Mouse (Mus musculus) forebrain, embryonic 16.5 days (tissue): ENCODE data around the gene Scgb1b10. TPM values are rescaled to one million over a fixed set of nuclear protein-coding genes. Genes with fewer than 3 reads are reported as not detected.
"Not testable (repeated sequence)": the region's sequence is repeated elsewhere in the genome, so short reads cannot be mapped to it uniquely, and the experiment has no call there.

Source experiments
- ATAC-seq: fragments of 200-750 bp; cut with Nextera tagmentation; 2 replicates; pipeline ENCODE4 v1.8.0; 2017; ENCODE audit warnings: mild to moderate bottlenecking, moderate library complexity
- H3K27ac ChIP-seq: fragments of 300-500 bp; sonication (generic); 2 replicates; pipeline ENCODE4 v1.5.1; 2014; ENCODE audit warnings: low read length, control low read depth
- H3K27me3 ChIP-seq: fragments of 300-500 bp; sonication (generic); replicated peaks from 2 replicates; pipeline ENCODE4 v1.6.1; 2014; ENCODE audit warnings: low read length; ENCODE audit not compliant: control insufficient read depth, insufficient read depth
- H3K36me3 ChIP-seq: fragments of 300-500 bp; sonication (generic); 2 replicates; pipeline ENCODE4 v1.6.1; 2014; ENCODE audit not compliant: control insufficient read depth, insufficient read depth
- H3K4me1 ChIP-seq: fragments of 300-500 bp; sonication (generic); replicated peaks from 2 replicates; pipeline ENCODE4 v1.6.1; 2014; ENCODE audit warnings: low read length; ENCODE audit not compliant: control insufficient read depth, insufficient read depth
- H3K4me2 ChIP-seq: fragments of 300-500 bp; sonication (generic); 2 replicates; pipeline ENCODE4 v1.6.1; 2014; ENCODE audit warnings: mild to moderate bottlenecking, low read length, control low read depth
- H3K4me3 ChIP-seq: fragments of 300-500 bp; sonication (generic); replicated peaks from 2 replicates; pipeline ENCODE4 v1.5.1; 2014; ENCODE audit warnings: mild to moderate bottlenecking, low read length, control low read depth
- H3K9ac ChIP-seq: fragments of 300-500 bp; sonication (generic); replicated peaks from 2 replicates; pipeline ENCODE4 v1.6.1; 2014; ENCODE audit warnings: low read depth, low read length, control low read depth
- H3K9me3 ChIP-seq: fragments of 300-500 bp; sonication (generic); 2 replicates; pipeline ENCODE4 v1.6.1; 2016; ENCODE audit warnings: low read length; ENCODE audit not compliant: control insufficient read depth
- polyA plus RNA-seq: library from polyadenylated mRNA; unstranded; fragments of >200 nt; fragmentation: Nextera tagmentation; extraction: Ambion mirVana; gene quantifications from 2 replicates; pipeline ENCODE4 v1.2.1, GENCODE M21; 2015

The Scgb1b10 gene
- not detected in 2 replicates for polyA plus RNA-seq

- not testable (repeated sequence) for H3K36me3 ChIP-seq, H3K4me2 ChIP-seq, H3K27me3 ChIP-seq, H3K4me1 ChIP-seq, H3K9ac ChIP-seq, ATAC-seq, H3K4me3 ChIP-seq, H3K9me3 ChIP-seq, H3K27ac ChIP-seq
Observed at GRCm38 (mm10) chr7:32100553-32100952, at the start of gene Scgb1b10. Scgb1b10 (plus strand) TSS chr7:32100853.

Other genes with a start within 250 kb of the Scgb1b10 start
- gene Scgb2b11, start 110.3 kb downstream of the Scgb1b10 start, polyA plus RNA-seq = not detected in 2 replicates
- not detected in 2 replicates for gene Scgb1b11, start 122.0 kb downstream of the Scgb1b10 start, polyA plus RNA-seq
- not detected in 2 replicates for gene Scgb2b12, start 226.4 kb downstream of the Scgb1b10 start, polyA plus RNA-seq
- gene Scgb1b12, start 233.3 kb downstream of the Scgb1b10 start, polyA plus RNA-seq = not detected in 2 replicates